Mouse (Mus musculus): Measurements from ENCODE around the gene Erich3. TPM values are rescaled to one million over a fixed set of nuclear protein-coding genes. Genes with fewer than 3 reads are reported as not detected.

Erich3 gene
- polyA plus RNA-seq, 1 experiment from 2014 or later, result 0.58 TPM

DNA sequence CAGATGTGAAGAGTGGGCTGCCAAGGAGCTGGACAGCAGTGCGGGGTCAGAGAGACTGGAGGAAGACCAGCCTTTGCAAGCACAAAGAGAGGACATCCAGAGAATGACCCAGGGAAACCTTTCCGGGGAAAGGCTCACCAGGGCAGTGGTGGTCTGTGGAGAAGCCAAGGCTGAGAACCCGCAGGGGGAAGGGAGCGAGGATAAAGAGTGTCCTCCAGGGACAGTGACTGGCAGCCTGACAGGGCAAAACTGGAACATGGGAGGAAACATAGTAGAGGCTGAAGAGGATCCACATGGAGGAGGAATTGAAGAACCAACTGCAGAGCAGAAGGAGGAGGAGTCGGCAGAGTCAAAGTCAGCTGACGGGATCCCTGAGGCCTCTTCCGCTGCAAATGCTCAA is 100.5 kb downstream of the Erich3 start:
- no peak overlapping the region for H3K4me3 ChIP-seq (ENCODE audit: low read depth, low read length)
- H3K9ac ChIP-seq (ENCODE audit: low read depth, low read length), result no peak overlapping the region
- 81% methylated on average over 7 of the region's 7 CpGs for WGBS
- H3K36me3 ChIP-seq (ENCODE audit: control insufficient read depth, insufficient read depth, low read length), result no peaks in the 10 kb centered on the region
- DNase-seq (ENCODE audit: low spot score) (no peak), ATAC-seq (ENCODE audit: low read depth) (no peak)
- H3K4me2 ChIP-seq (ENCODE audit: low read depth, low read length), result no peak overlapping the region
- no peaks in the 10 kb centered on the region for H3K27me3 ChIP-seq (replicated peaks; ENCODE audit: control insufficient read depth, insufficient read depth, low read length)
- H3K9me3 ChIP-seq (ENCODE audit: control insufficient read depth, low read length), result no peaks in the 10 kb centered on the region
- no peak overlapping the region for H3K27ac ChIP-seq (replicated peaks; ENCODE audit: low read depth, low read length)
- H3K4me1 ChIP-seq (ENCODE audit: control insufficient read depth, insufficient read depth, low read length), result peaks cover 6% of the 10 kb centered on the region; the same call in 1 of the 2 replicates

DNA sequence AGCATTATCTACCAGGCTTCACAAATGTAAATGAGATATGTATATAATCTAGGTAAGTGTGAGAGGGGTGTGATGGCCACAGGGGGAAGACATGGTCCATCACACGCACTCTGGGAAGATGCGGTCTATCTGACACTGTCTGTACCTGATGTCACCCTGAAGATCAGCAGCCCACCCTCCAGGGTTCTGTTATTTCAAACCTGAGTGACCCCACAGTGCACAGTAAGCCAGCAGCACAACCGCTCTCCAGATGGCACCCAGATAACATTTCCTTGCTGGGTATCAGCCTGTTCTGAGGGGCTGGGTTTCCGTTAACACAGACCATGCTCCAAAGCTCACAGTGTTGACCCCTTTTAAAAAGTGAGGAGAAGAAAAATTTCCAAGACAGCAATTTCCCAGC is 102.7 kb downstream of the Erich3 start:
- no peak overlapping the region for H3K4me2 ChIP-seq (ENCODE audit: low read depth, low read length)
- no peaks in the 10 kb centered on the region for H3K36me3 ChIP-seq (ENCODE audit: control insufficient read depth, insufficient read depth, low read length)
- no peaks in the 10 kb centered on the region for H3K27me3 ChIP-seq (replicated peaks; ENCODE audit: control insufficient read depth, insufficient read depth, low read length)
- H3K9me3 ChIP-seq (ENCODE audit: control insufficient read depth, low read length), result no peaks in the 10 kb centered on the region
- no peak overlapping the region for H3K4me3 ChIP-seq (ENCODE audit: low read depth, low read length)
- DNase-seq (ENCODE audit: low spot score) (no peak), ATAC-seq (ENCODE audit: low read depth) (no peak)
- H3K9ac ChIP-seq (ENCODE audit: low read depth, low read length), result no peak overlapping the region
- 57% methylated on average over 4 of the region's 4 CpGs for WGBS
- peaks cover 6% of the 10 kb centered on the region; the same call in 1 of the 2 replicates for H3K4me1 ChIP-seq (ENCODE audit: control insufficient read depth, insufficient read depth, low read length)
- no peak overlapping the region for H3K27ac ChIP-seq (replicated peaks; ENCODE audit: low read depth, low read length)

DNA sequence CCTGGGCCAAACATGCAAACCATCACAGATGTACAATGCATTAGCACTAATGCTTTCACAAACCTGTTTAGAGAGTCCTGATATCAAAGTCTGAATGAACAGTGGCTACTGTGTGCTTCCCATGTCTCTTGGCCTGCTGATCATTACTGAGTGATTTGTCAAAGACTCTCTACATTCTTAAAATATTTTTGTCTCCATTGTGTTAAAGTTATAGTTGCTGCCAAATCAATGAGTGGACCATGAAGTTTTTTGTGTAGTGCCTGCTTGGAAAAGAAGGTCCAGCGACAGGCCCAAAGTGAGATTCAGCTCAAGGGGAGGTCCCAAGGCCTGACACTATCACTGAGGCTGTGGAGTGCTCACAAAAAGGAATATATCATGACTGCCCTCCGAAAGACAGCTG is 108.0 kb downstream of the Erich3 start:
- Histone ChIP-seq H3K36me3 (ENCODE audit: control insufficient read depth, insufficient read depth, low read length) (no peaks in the 10 kb centered on the region), H3K4me2 (ENCODE audit: low read depth, low read length) (no peak overlapping the region), H3K4me3 (ENCODE audit: low read depth, low read length) (no peak overlapping the region), H3K27me3 (replicated peaks; ENCODE audit: control insufficient read depth, insufficient read depth, low read length) (no peaks in the 10 kb centered on the region), H3K9me3 (ENCODE audit: control insufficient read depth, low read length) (no peaks in the 10 kb centered on the region), H3K27ac (replicated peaks; ENCODE audit: low read depth, low read length) (no peak overlapping the region), H3K9ac (ENCODE audit: low read depth, low read length) (no peak overlapping the region), H3K4me1 (ENCODE audit: control insufficient read depth, insufficient read depth, low read length) (no peaks in the 10 kb centered on the region)
- no peak for DNase-seq (ENCODE audit: low spot score)
- ATAC-seq (ENCODE audit: low read depth), result no peak
- WGBS, result 89% methylated on average over 2 of the region's 2 CpGs

DNA sequence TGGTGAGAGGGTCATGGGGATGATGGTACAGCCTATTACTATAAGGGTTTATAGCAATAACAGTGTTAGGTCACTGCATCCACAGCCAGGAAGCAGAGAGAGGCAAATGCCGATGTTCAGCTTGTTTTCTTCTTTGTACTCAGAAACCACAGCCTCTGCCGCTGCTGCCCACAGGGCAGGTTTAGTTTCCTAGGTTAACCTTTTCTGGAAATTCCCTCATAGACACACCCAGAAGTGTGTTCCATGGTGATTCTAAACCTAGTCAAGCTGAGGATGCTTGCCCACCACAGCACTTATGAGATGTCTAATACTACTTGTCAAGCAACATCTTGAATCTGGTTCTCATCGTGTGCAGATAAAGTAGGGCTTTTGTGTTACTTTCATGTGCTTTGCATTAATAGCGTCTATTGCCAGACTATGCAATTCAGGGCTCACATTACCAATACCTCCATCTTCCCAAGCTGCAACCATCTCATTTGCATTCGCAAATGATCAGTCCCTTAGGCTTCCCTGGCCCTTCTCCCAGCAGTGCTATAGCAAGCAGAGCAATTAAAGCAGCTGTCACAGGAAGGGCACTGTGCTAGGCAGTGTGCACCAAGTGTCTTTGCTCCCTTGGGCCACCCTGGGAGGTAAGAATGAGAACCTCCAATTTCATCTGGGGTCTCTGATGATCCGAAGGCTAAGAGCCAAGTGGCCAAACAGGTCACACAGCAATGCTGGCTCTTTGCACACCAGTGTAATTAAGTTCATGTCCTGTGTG is 115.4 kb downstream of the Erich3 start:
- H3K27ac ChIP-seq (replicated peaks; ENCODE audit: low read depth, low read length), result no peak overlapping the region
- H3K36me3 ChIP-seq (ENCODE audit: control insufficient read depth, insufficient read depth, low read length), result no peaks in the 10 kb centered on the region
- H3K9me3 ChIP-seq (ENCODE audit: control insufficient read depth, low read length), result no peaks in the 10 kb centered on the region
- ATAC-seq (ENCODE audit: low read depth), result peak; percentile 86
- 26% methylated on average over 6 of the region's 6 CpGs for WGBS
- peak; percentile 55 for DNase-seq (ENCODE audit: low spot score)
- H3K4me3 ChIP-seq (ENCODE audit: low read depth, low read length), result no peak overlapping the region
- H3K27me3 ChIP-seq (replicated peaks; ENCODE audit: control insufficient read depth, insufficient read depth, low read length), result no peaks in the 10 kb centered on the region
- no peaks in the 10 kb centered on the region; the same call in 1 of the 2 replicates for H3K4me1 ChIP-seq (ENCODE audit: control insufficient read depth, insufficient read depth, low read length)
- no peak overlapping the region for H3K9ac ChIP-seq (ENCODE audit: low read depth, low read length)
- no peak overlapping the region for H3K4me2 ChIP-seq (ENCODE audit: low read depth, low read length)

DNA sequence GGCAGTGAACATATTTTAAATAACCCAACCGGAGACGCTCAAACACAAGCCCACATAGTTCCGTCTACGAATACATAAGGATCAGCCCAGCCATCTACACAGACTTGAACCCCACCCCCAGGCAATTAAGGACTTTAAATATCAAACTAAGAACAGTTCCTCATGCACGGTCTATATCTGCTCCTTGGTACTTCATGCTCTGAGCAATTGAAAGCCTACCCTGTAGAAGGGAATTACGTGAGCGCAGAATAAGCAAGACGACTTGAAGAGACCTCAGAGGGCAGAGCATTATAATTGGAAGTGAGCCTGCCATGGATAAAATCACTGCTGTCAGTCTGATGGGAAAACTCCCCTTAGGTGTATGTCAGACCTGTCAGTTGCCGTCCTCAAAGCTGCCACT is 122.7 kb downstream of the Erich3 start:
- Histone ChIP-seq H3K9ac (ENCODE audit: low read depth, low read length) (no peak overlapping the region), H3K4me2 (ENCODE audit: low read depth, low read length) (no peak overlapping the region), H3K4me1 (ENCODE audit: control insufficient read depth, insufficient read depth, low read length) (no peaks in the 10 kb centered on the region), H3K4me3 (ENCODE audit: low read depth, low read length) (no peak overlapping the region), H3K27ac (replicated peaks; ENCODE audit: low read depth, low read length) (no peak overlapping the region), H3K9me3 (ENCODE audit: control insufficient read depth, low read length) (no peaks in the 10 kb centered on the region), H3K36me3 (ENCODE audit: control insufficient read depth, insufficient read depth, low read length) (no peaks in the 10 kb centered on the region), H3K27me3 (replicated peaks; ENCODE audit: control insufficient read depth, insufficient read depth, low read length) (no peaks in the 10 kb centered on the region)
- DNase-seq (ENCODE audit: low spot score) (no peak), ATAC-seq (ENCODE audit: low read depth) (no peak)
- WGBS, result 73% methylated on average over 9 of the region's 9 CpGs

DNA sequence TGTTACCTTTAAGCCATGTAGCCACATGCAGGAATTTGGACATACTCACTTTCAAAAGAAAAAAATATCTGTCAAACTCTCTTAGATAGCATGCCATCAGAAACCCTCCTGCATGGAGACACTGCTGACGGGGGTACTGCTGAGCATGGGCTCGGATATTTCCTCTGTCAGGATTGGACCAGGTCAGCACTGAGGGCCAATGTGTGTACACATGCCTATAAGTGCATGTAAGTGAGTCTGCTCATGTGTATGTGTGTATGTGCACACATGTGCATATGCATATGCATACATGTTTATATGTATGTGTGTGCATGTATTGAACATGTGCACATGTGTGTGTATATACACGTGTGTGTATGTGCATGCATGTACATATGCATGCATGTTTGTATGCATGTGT is 124.0 kb downstream of the Erich3 start:
- Histone ChIP-seq H3K4me3 (ENCODE audit: low read depth, low read length) (no peak overlapping the region), H3K36me3 (ENCODE audit: control insufficient read depth, insufficient read depth, low read length) (no peaks in the 10 kb centered on the region), H3K9ac (ENCODE audit: low read depth, low read length) (no peak overlapping the region), H3K4me2 (ENCODE audit: low read depth, low read length) (no peak overlapping the region), H3K9me3 (ENCODE audit: control insufficient read depth, low read length) (no peaks in the 10 kb centered on the region), H3K27me3 (replicated peaks; ENCODE audit: control insufficient read depth, insufficient read depth, low read length) (no peaks in the 10 kb centered on the region), H3K27ac (replicated peaks; ENCODE audit: low read depth, low read length) (no peak overlapping the region), H3K4me1 (ENCODE audit: control insufficient read depth, insufficient read depth, low read length) (no peaks in the 10 kb centered on the region)
- DNase-seq (ENCODE audit: low spot score) (no peak), ATAC-seq (ENCODE audit: low read depth) (no peak)
- WGBS, result 75% methylated on average over 3 of the region's 3 CpGs

DNA sequence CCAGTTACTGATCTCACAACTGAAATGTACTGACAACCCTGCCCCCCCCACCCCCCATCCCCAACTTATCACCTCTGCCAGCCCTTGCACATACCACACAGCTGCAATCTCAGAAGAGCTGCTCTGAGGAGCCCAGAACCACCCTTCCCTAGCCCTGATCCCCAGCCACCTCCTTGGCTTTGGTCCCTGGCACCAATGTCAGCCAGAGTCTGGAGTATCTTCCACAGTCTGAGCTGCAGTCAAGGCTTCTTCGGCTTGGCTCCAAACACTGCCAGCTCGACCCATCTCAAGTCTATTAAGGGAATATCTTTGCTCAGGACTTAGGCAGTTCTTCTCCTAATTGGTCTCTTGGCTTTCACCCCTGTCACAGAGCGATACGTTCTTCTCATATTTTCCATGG is 129.9 kb downstream of the Erich3 start:
- DNase-seq (ENCODE audit: low spot score), result no peak
- Histone ChIP-seq H3K4me1 (ENCODE audit: control insufficient read depth, insufficient read depth, low read length) (no peaks in the 10 kb centered on the region), H3K36me3 (ENCODE audit: control insufficient read depth, insufficient read depth, low read length) (no peaks in the 10 kb centered on the region), H3K4me2 (ENCODE audit: low read depth, low read length) (no peak overlapping the region), H3K9me3 (ENCODE audit: control insufficient read depth, low read length) (no peaks in the 10 kb centered on the region), H3K9ac (ENCODE audit: low read depth, low read length) (no peak overlapping the region), H3K4me3 (ENCODE audit: low read depth, low read length) (no peak overlapping the region), H3K27ac (replicated peaks; ENCODE audit: low read depth, low read length) (no peak overlapping the region), H3K27me3 (replicated peaks; ENCODE audit: control insufficient read depth, insufficient read depth, low read length) (no peaks in the 10 kb centered on the region)
- peak; percentile 30; the same call in 1 of the 2 replicates for ATAC-seq (ENCODE audit: low read depth)
- 70% methylated on average over 4 of the region's 4 CpGs for WGBS

DNA sequence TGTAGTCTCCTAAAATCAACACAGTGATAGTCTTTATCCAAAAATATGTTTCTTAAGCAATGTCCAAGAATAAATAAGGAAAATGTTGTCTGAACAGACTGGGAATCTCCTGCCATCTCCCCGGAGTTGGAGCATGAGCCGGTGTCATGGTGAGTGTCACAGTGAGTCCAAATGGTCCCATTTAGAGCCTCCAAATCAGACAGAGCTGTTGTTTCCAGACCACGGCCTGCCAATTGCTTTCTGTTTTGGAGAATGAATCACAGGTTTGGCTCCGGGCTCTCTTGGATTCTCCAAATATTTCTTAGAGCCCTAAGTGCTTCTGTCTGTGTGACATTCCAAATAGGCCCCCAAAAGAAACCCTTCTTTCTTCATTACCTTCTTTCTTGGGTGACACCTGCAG is 135.1 kb downstream of the Erich3 start:
- no peak overlapping the region for H3K27ac ChIP-seq (replicated peaks; ENCODE audit: low read depth, low read length)
- ATAC-seq (ENCODE audit: low read depth) (no peak), DNase-seq (ENCODE audit: low spot score) (no peak)
- WGBS, result 76% methylated on average over 4 of the region's 4 CpGs
- H3K4me3 ChIP-seq (ENCODE audit: low read depth, low read length), result no peak overlapping the region
- H3K4me1 ChIP-seq (ENCODE audit: control insufficient read depth, insufficient read depth, low read length), result no peaks in the 10 kb centered on the region
- no peak overlapping the region for H3K4me2 ChIP-seq (ENCODE audit: low read depth, low read length)
- H3K36me3 ChIP-seq (ENCODE audit: control insufficient read depth, insufficient read depth, low read length), result no peaks in the 10 kb centered on the region
- H3K9me3 ChIP-seq (ENCODE audit: control insufficient read depth, low read length), result no peaks in the 10 kb centered on the region
- no peaks in the 10 kb centered on the region for H3K27me3 ChIP-seq (replicated peaks; ENCODE audit: control insufficient read depth, insufficient read depth, low read length)
- H3K9ac ChIP-seq (ENCODE audit: low read depth, low read length), result no peak overlapping the region

DNA sequence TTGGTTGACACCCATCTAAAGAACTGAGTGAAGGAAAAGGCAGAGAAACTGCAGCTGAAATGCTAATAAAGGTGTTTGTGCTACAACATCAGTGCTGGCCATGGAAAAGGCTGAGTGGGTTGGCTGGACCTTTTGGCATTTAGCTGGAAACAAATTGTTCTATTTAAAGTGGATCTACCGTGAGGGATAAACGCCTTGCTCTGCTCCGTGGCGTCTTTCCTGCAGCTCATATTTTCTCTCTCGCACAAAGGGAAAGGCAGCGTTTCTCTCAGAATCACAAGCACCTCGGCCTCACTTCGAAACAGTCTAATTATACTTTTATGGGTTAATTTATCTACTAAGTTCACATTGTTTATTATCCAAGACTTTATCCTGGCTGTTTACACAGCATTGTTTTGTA is 136.8 kb downstream of the Erich3 start:
- Histone ChIP-seq H3K4me1 (ENCODE audit: control insufficient read depth, insufficient read depth, low read length) (no peaks in the 10 kb centered on the region), H3K27ac (replicated peaks; ENCODE audit: low read depth, low read length) (no peak overlapping the region), H3K36me3 (ENCODE audit: control insufficient read depth, insufficient read depth, low read length) (no peaks in the 10 kb centered on the region), H3K27me3 (replicated peaks; ENCODE audit: control insufficient read depth, insufficient read depth, low read length) (no peaks in the 10 kb centered on the region), H3K4me3 (ENCODE audit: low read depth, low read length) (no peak overlapping the region), H3K9me3 (ENCODE audit: control insufficient read depth, low read length) (no peaks in the 10 kb centered on the region), H3K9ac (ENCODE audit: low read depth, low read length) (no peak overlapping the region), H3K4me2 (ENCODE audit: low read depth, low read length) (no peak overlapping the region)
- no peak for DNase-seq (ENCODE audit: low spot score)
- no peak for ATAC-seq (ENCODE audit: low read depth)
- WGBS, result 69% methylated on average over 8 of the region's 8 CpGs
